Mouse (Mus musculus) liver, adult 2 months (tissue): Measurements from ENCODE around the gene Ramac.

Experiments
- CTCF ChIP-seq: fragments of 200-500 bp; IDR thresholded peaks from 2 replicates; pipeline ENCODE4 v1.5.1; 2011; ENCODE audit warnings: low read depth, low read length, control low read depth
- POLR2A ChIP-seq: fragments of 200-500 bp; IDR thresholded peaks from 2 replicates; pipeline ENCODE4 v1.6.1; 2011; ENCODE audit warnings: low read length, control low read depth; ENCODE audit not compliant: insufficient read depth; ENCODE audit errors: extremely low read depth

GRCm38 (mm10) chr7:81732183-81733089 lies 30.3 kb upstream of the Ramac start:
- no peak for TF ChIP-seq CTCF
- TF ChIP-seq POLR2A: no peak
